Mouse (Mus musculus) spleen, adult 2 months (tissue): Measurements from ENCODE around the gene Hivep3.

Source experiments
- CTCF ChIP-seq: fragments of 200-500 bp; IDR thresholded peaks from 2 replicates; pipeline ENCODE4 v1.5.1; 2011; ENCODE audit warnings: mild to moderate bottlenecking, inconsistent platforms; ENCODE audit not compliant: insufficient read depth, insufficient read length, insufficient replicate concordance; ENCODE audit errors: extremely low read depth
- POLR2A ChIP-seq: fragments of 200-500 bp; IDR thresholded peaks from 2 replicates; pipeline ENCODE4 v1.6.1; 2011; ENCODE audit warnings: low read depth, low read length, inconsistent platforms

DNA sequence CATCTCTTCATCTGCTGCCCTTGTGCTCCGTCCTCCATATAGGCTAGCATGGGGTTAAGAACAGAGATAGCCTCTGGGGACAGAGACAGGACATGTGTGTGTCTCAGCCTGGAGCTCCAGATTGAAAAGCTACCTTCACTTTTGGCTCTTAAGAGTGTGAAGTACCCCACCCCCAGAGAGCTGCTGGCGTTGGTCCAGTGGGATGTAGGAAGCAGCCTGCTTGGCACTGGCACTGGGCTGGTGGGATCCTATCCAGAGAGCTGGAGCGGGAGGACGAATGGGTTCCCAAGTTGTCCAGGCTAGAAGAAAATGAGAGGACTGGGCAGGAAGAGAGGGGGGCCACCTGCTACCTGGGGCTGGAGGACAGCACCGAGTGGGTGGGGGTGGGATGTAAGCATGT lies 284.8 kb downstream of the Hivep3 start:
- TF ChIP-seq POLR2A (no peak), CTCF (no peak)
